Mouse (Mus musculus) brain, embryonic 18.5 days (tissue): ENCODE measurements around the gene Pigu.

Experiments
- DNase-seq: peaks from one replicate; pipeline ENCODE4 v3.0.0-alpha.2; 2012; ENCODE audit warnings: low read depth, low spot score

Pigu gene

GRCm38 (mm10) chr2:155356971-155357591 is at the start of gene Pigu:
Gene Pigu, minus strand, starts transcription at chr2:155357430.
- peak; percentile 97 for DNase-seq

GRCm38 (mm10) chr2:155404635-155405034 is 47.4 kb upstream of the Pigu start:
- DNase-seq, result no peak

GRCm38 (mm10) chr2:155401926-155402325 is 44.7 kb upstream of the Pigu start:
- DNase-seq, result no peak

GRCm38 (mm10) chr2:155400276-155400675 is 43.0 kb upstream of the Pigu start:
- DNase-seq, result no peak

- DNase-seq, result no peak
Measured at GRCm38 (mm10) chr2:155394586-155394985, 37.4 kb upstream of the Pigu start.

GRCm38 (mm10) chr2:155388573-155388972 is 31.3 kb upstream of the Pigu start:
- DNase-seq, result no peak

GRCm38 (mm10) chr2:155387052-155387451 is 29.8 kb upstream of the Pigu start:
- no peak for DNase-seq

- DNase-seq, result no peak
Measured at GRCm38 (mm10) chr2:155386534-155386899, 29.3 kb upstream of the Pigu start.

GRCm38 (mm10) chr2:155385731-155386533 is 28.7 kb upstream of the Pigu start:
- DNase-seq, result no peak

- peak; percentile 42 for DNase-seq
Measured at GRCm38 (mm10) chr2:155385090-155385489, 27.9 kb upstream of the Pigu start.

GRCm38 (mm10) chr2:155382791-155383438 is 25.7 kb upstream of the Pigu start:
- no peak for DNase-seq

- no peak for DNase-seq
Measured at GRCm38 (mm10) chr2:155382332-155382700, 25.1 kb upstream of the Pigu start.

GRCm38 (mm10) chr2:155381643-155382331 is 24.6 kb upstream of the Pigu start:
- DNase-seq, result peak; percentile 90

- no peak for DNase-seq
Measured at GRCm38 (mm10) chr2:155381060-155381437, 23.8 kb upstream of the Pigu start.

GRCm38 (mm10) chr2:155380261-155381059 is 23.2 kb upstream of the Pigu start, which contains the start of gene Trp53inp2:
Gene Trp53inp2, plus strand, starts transcription at chr2:155381059.
- no peak for DNase-seq

- no peak for DNase-seq
Measured at GRCm38 (mm10) chr2:155376191-155376590, 19.0 kb upstream of the Pigu start.

- no peak for DNase-seq
Measured at GRCm38 (mm10) chr2:155374521-155374920, 17.3 kb upstream of the Pigu start.

GRCm38 (mm10) chr2:155373886-155374285 is 16.7 kb upstream of the Pigu start:
- no peak for DNase-seq

GRCm38 (mm10) chr2:155373302-155373701 is 16.1 kb upstream of the Pigu start:
- DNase-seq, result no peak

- DNase-seq, result no peak
Measured at GRCm38 (mm10) chr2:155372451-155372850, 15.2 kb upstream of the Pigu start.

- no peak for DNase-seq
Measured at GRCm38 (mm10) chr2:155369333-155369883, 12.2 kb upstream of the Pigu start.
